21 mouse cellular contexts compared by ENCODE assay signal in the genomic region with DNA sequence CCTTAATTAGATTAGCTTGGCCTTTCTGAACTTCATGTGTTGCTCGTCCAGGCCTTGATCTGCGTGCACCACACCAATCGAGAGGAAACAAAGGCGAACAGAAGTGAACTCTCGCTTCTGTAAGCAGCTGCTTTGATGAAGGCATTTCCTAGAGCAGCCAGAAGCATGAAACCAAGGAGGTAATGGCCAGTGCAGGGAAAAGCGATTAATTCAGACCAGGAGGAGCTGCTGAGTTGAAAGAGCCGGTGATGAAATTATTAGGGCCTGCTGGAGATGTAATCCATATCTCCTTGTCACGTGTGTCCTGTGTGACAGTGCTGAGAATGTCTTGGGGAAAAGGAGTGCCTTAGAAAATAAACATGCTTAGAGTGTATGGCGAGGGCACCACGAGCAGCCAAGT.
"Had no signal": no experiment of that assay in that cellular context is flagged by ENCODE, and none has a peak within 500 bp of the region (broad histone marks: within the 10 kb centered on the region; RNA-seq: fewer than 3 reads in every experiment).

No protein-coding gene starts in this region.

- DNase-seq: kidney, adult 18-20 months; kidney, adult 9 months; kidney, postnatal 14 days; kidney, postnatal 4 days; liver, postnatal 0 days; lung, embryonic 14.5 days; right cerebral cortex, adult 18-20 months; right cerebral cortex, postnatal 14 days; right cerebral cortex, postnatal 4 days; thymus, adult 2 months; thymus, postnatal 14 days; thymus, postnatal 4 days had no signal

- H3K4me1 ChIP-seq: limb, embryonic 15.5 days; neural tube, embryonic 12.5 days; neural tube, embryonic 15.5 days had no signal

- H3K9ac ChIP-seq: limb, embryonic 12.5 days; limb, embryonic 15.5 days; liver, embryonic 14.5 days; liver, postnatal 0 days; lung, embryonic 14.5 days; neural tube, embryonic 12.5 days; neural tube, embryonic 15.5 days had no signal

- H3K9me3 ChIP-seq: limb, embryonic 12.5 days; limb, embryonic 15.5 days; neural tube, embryonic 12.5 days; neural tube, embryonic 15.5 days had no signal

- H3K4me3 ChIP-seq: limb, embryonic 12.5 days; limb, embryonic 15.5 days; neural tube, embryonic 12.5 days; neural tube, embryonic 15.5 days had no signal

- ATAC-seq: lung, postnatal 0 days had no signal

- H3K27me3 ChIP-seq: limb, embryonic 12.5 days; limb, embryonic 15.5 days; neural tube, embryonic 12.5 days; neural tube, embryonic 15.5 days had no signal

- H3K36me3 ChIP-seq: limb, embryonic 12.5 days; limb, embryonic 15.5 days; neural tube, embryonic 12.5 days; neural tube, embryonic 15.5 days had no signal

- H3K27ac ChIP-seq: limb, embryonic 12.5 days; limb, embryonic 15.5 days; liver, embryonic 14.5 days; macrophage; neural tube, embryonic 12.5 days; neural tube, embryonic 15.5 days; stomach, postnatal 0 days had no signal

- H3K4me2 ChIP-seq: limb, embryonic 12.5 days; limb, embryonic 15.5 days; liver, embryonic 11.5 days; lung, embryonic 14.5 days; neural tube, embryonic 12.5 days; neural tube, embryonic 15.5 days had no signal
